Mouse (Mus musculus): ENCODE data around the gene Baz2b.

DNA sequence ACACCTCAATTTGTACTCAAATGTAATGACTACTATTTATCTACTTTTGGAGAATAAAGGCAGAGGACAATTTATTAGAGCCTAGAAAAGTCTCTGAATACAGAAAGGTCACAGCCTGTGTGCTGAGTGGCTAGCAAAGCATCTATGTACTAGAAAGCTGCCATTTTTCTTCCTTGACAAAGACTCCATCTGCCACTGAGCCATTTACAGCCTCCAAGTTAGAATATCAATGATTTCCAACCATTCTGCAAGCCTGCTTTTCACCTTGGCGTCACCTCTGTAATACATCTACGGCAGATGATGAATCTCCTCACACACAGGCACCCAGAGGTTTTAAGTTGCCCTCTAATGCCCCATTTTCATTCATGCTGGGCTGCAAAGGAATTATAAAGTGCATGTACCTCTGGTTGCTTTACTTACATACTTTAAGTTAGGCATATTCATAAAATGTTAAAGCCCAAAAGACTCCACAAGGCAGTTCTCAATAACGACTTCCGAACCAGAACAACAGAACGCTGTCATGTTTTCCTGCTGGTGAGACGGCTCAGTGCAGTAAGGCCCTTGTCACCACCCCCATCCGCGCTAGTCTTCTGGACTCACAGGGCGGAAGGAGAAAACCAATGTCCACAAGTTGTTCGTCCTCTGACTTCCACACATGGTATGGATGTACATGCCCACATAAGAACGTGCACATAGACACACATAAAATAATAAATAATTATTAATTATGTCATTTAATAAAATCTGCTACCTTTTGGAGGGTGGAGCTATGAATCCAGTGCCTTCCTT is 156.2 kb downstream of the Baz2b start:
- TF ChIP-seq CTCF (IDR thresholded peaks at IDR 0.05; ENCODE audit: insufficient read depth, low read depth, low read length), result no peak
- no peak for TF ChIP-seq POLR2A (IDR thresholded peaks at IDR 0.05; ENCODE audit: insufficient read depth, low read depth, low read length)
